Mouse (Mus musculus) midbrain, embryonic 13.5 days (tissue): Measurements from ENCODE around the gene Nanp. TPM values are rescaled to one million over a fixed set of nuclear protein-coding genes. Genes with fewer than 3 reads are reported as not detected.

Experiments
- ATAC-seq: fragments of 200-750 bp; cut with Nextera tagmentation; 2 replicates; pipeline ENCODE4 v1.8.0; 2017; ENCODE audit warnings: mild to moderate bottlenecking, moderate TSS enrichment, moderate library complexity
- H3K27ac ChIP-seq: fragments of 300-500 bp; sonication (generic); 2 replicates; pipeline ENCODE4 v1.5.1; 2015; ENCODE audit warnings: inconsistent platforms, mild to moderate bottlenecking, moderate library complexity
- H3K27me3 ChIP-seq: fragments of 300-500 bp; sonication (generic); 2 replicates; pipeline ENCODE4 v1.6.1; 2015; ENCODE audit warnings: mild to moderate bottlenecking, inconsistent platforms
- H3K36me3 ChIP-seq: fragments of 300-500 bp; sonication (generic); 2 replicates; pipeline ENCODE4 v1.6.1; 2015; ENCODE audit warnings: mild to moderate bottlenecking, inconsistent platforms
- H3K4me1 ChIP-seq: fragments of 300-500 bp; sonication (generic); replicated peaks from 2 replicates; pipeline ENCODE4 v1.6.1; 2015; ENCODE audit warnings: inconsistent platforms
- H3K4me2 ChIP-seq: fragments of 300-500 bp; sonication (generic); replicated peaks from 2 replicates; pipeline ENCODE4 v1.6.1; 2015; ENCODE audit warnings: moderate library complexity, mild to moderate bottlenecking, inconsistent platforms
- H3K4me3 ChIP-seq: fragments of 300-500 bp; sonication (generic); replicated peaks from 2 replicates; pipeline ENCODE4 v1.5.1; 2015; ENCODE audit warnings: mild to moderate bottlenecking, inconsistent platforms
- H3K9ac ChIP-seq: fragments of 300-500 bp; sonication (generic); replicated peaks from 2 replicates; pipeline ENCODE4 v1.6.1; 2015; ENCODE audit warnings: mild to moderate bottlenecking, inconsistent platforms
- H3K9me3 ChIP-seq: fragments of 300-500 bp; sonication (generic); 2 replicates; pipeline ENCODE4 v1.6.1; 2016; ENCODE audit warnings: mild to moderate bottlenecking, inconsistent platforms
- WGBS: fragments of 180-500 bp; shearing (Covaris S2); methylation state at CpG from one replicate; pipeline ENCODE4 v1.1.7; 2015; 5-methylcytosine and 5-hydroxymethylcytosine counted together
- polyA plus RNA-seq: library from polyadenylated mRNA; unstranded; fragments of >200 nt; fragmentation: Nextera tagmentation; extraction: Ambion mirVana; gene quantifications from 2 replicates; pipeline ENCODE4 v1.2.1, GENCODE M21; 2015

Nanp gene
- polyA plus RNA-seq = 32.8 and 36.5 TPM in 2 replicates

GRCm38 (mm10) chr2:151039232-151039695 is at the start of gene Nanp, which contains the start of gene Ninl:
Gene Nanp, minus strand, starts transcription at chr2:151039398.
Gene Ninl, minus strand, starts transcription at chr2:151039382.
- Histone ChIP-seq H3K27ac (peak within 1 kb of the TSS; percentile 63), H3K9ac (peak within 1 kb of the TSS; percentile 95), H3K36me3 (no peaks in the 10 kb centered on the region), H3K9me3 (no peaks in the 10 kb centered on the region; the same call in 1 of the 2 replicates), H3K27me3 (no peaks in the 10 kb centered on the region), H3K4me2 (peak within 1 kb of the TSS; percentile 67), H3K4me3 (peak within 1 kb of the TSS; percentile 87), H3K4me1 (peaks cover 21% of the 10 kb centered on the region)
- WGBS = under 1% methylated on average over 34 of the region's 34 CpGs
- peak; percentile 96 for ATAC-seq

DNA sequence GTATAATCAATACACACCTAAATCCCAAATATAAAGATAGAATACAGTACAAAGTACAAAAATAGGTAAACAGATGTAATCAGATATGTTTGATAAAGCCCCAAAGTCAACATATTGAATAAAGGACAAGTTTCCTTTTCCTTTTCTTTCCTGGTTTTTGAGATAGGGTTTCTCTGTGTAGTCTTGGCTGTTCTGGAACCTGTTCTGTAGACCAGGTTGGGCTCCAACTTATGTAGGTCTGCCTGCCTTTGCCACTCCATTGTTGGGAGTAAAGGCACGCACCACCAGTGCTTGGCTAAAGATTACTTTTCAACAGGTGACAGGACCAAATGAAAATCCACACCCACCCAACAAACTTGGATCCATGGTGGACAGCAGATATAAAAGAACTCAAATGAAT is 17.4 kb upstream of the Nanp start:
- Histone ChIP-seq H3K4me3 (no peak overlapping the region), H3K9me3 (0 out of 2 replicates have a peak, but pooled peaks cover 3% of the 10 kb centered on the region), H3K27me3 (no peaks in the 10 kb centered on the region), H3K27ac (no peak overlapping the region), H3K36me3 (no peaks in the 10 kb centered on the region), H3K4me1 (no peaks in the 10 kb centered on the region), H3K4me2 (no peak overlapping the region), H3K9ac (no peak overlapping the region)
- WGBS = 84% methylated on average over 1 of the region's 1 CpGs
- ATAC-seq = no peak

DNA sequence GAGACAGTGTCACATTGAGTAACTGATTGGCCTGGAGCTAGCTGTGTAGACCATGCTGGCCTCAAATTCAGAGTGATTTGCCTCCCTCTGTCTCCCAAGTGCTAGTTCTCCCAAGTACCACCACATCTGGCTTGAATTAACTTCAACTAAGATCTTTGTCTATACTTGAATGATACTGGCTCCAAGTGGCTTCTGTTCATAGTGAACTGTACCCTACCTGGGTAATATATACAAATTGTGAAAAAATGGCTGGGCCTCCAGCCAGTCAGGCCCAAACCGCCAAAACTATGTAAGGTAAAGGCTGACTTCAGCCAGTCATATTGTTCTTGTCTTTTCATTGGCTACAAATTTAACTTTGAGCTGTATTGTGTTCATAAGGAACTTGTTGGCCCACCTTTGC is 1.2 kb upstream of the Nanp start:
- 85% methylated on average over 1 of the region's 1 CpGs for WGBS
- H3K9me3 ChIP-seq = no peaks in the 10 kb centered on the region; the same call in 1 of the 2 replicates
- no peak overlapping the region for H3K27ac ChIP-seq
- no peaks in the 10 kb centered on the region for H3K27me3 ChIP-seq
- no peak overlapping the region for H3K4me3 ChIP-seq
- no peak overlapping the region for H3K4me2 ChIP-seq
- peaks cover 21% of the 10 kb centered on the region for H3K4me1 ChIP-seq
- no peak overlapping the region for H3K9ac ChIP-seq
- no peaks in the 10 kb centered on the region for H3K36me3 ChIP-seq
- ATAC-seq = no peak

DNA sequence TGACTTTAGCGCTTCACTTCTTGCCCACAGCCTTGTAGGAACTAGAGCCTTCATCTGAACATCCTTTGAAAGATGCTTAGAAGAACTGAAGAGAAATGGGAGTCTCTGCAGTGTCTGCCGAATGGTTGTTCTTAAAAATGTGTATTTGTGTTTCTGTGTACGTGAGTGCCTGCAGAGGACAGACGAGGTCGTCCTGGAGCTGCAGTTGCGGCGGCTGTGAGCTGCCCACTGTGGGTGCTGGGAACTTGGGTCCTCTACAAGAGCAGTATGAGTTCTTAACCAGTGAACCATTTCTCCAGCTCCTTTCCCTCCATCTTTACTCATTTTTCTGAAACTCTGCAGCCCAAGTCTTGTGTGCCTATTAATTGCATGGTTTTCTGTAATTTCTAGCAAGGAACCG is 528 bp upstream of the Nanp start:
- Histone ChIP-seq H3K36me3 (no peaks in the 10 kb centered on the region), H3K4me3 (peak overlapping the region; percentile 87), H3K4me1 (peaks cover 21% of the 10 kb centered on the region), H3K9ac (peak overlapping the region; percentile 95), H3K4me2 (peak overlapping the region; percentile 67), H3K27me3 (no peaks in the 10 kb centered on the region), H3K9me3 (no peaks in the 10 kb centered on the region; the same call in 1 of the 2 replicates), H3K27ac (peak overlapping the region; percentile 63)
- 50% methylated on average over 8 of the region's 8 CpGs for WGBS
- no peak; the same call in 1 of the 2 replicates for ATAC-seq

- Histone ChIP-seq H3K27me3 (no peaks in the 10 kb centered on the region), H3K4me1 (peaks cover 21% of the 10 kb centered on the region), H3K9ac (peak overlapping the region; percentile 95), H3K36me3 (no peaks in the 10 kb centered on the region), H3K4me3 (peak overlapping the region; percentile 87), H3K4me2 (peak overlapping the region; percentile 67), H3K9me3 (no peaks in the 10 kb centered on the region; the same call in 1 of the 2 replicates), H3K27ac (peak overlapping the region; percentile 51; the same call in 1 of the 2 replicates)
- ATAC-seq = no peak; the same call in 1 of the 2 replicates
- under 1% methylated on average over 25 of the region's 30 CpGs for WGBS
Measured at GRCm38 (mm10) chr2:151038811-151039222, 381 bp downstream of the Nanp start.

GRCm38 (mm10) chr2:151037876-151038552 is 1.2 kb downstream of the Nanp start:
- H3K9ac ChIP-seq = peak overlapping the region; percentile 95
- H3K27ac ChIP-seq = no peak overlapping the region
- ATAC-seq = no peak
- H3K4me2 ChIP-seq = peak overlapping the region; percentile 67
- WGBS = 66% methylated on average over 18 of the region's 18 CpGs
- no peaks in the 10 kb centered on the region; the same call in 1 of the 2 replicates for H3K9me3 ChIP-seq
- peaks cover 21% of the 10 kb centered on the region for H3K4me1 ChIP-seq
- no peaks in the 10 kb centered on the region for H3K27me3 ChIP-seq
- H3K36me3 ChIP-seq = no peaks in the 10 kb centered on the region
- peak overlapping the region; percentile 87 for H3K4me3 ChIP-seq

- Histone ChIP-seq H3K4me2 (peak overlapping the region; percentile 67; the same call in 1 of the 2 replicates), H3K9ac (no peak overlapping the region), H3K9me3 (no peaks in the 10 kb centered on the region; the same call in 1 of the 2 replicates), H3K27ac (no peak overlapping the region), H3K27me3 (no peaks in the 10 kb centered on the region), H3K36me3 (no peaks in the 10 kb centered on the region), H3K4me1 (peaks cover 21% of the 10 kb centered on the region), H3K4me3 (no peak overlapping the region)
- WGBS = 92% methylated on average over 1 of the region's 1 CpGs
- ATAC-seq = no peak
Measured at GRCm38 (mm10) chr2:151037292-151037691, 1.9 kb downstream of the Nanp start.

GRCm38 (mm10) chr2:151036721-151037120 is 2.5 kb downstream of the Nanp start:
- Histone ChIP-seq H3K36me3 (no peaks in the 10 kb centered on the region), H3K4me3 (no peak overlapping the region), H3K9me3 (no peaks in the 10 kb centered on the region; the same call in 1 of the 2 replicates), H3K4me1 (peaks cover 21% of the 10 kb centered on the region), H3K4me2 (no peak overlapping the region), H3K9ac (no peak overlapping the region), H3K27me3 (no peaks in the 10 kb centered on the region), H3K27ac (no peak overlapping the region)
- WGBS = 97% methylated on average over 2 of the region's 2 CpGs
- ATAC-seq = no peak

GRCm38 (mm10) chr2:151034435-151034834 is 4.8 kb downstream of the Nanp start:
- Histone ChIP-seq H3K27ac (no peak overlapping the region), H3K4me3 (no peak overlapping the region), H3K9ac (no peak overlapping the region), H3K36me3 (0 out of 2 replicates have a peak, but pooled peaks cover under 1% of the 10 kb centered on the region), H3K9me3 (no peaks in the 10 kb centered on the region), H3K4me2 (no peak overlapping the region), H3K27me3 (no peaks in the 10 kb centered on the region), H3K4me1 (peaks cover 14% of the 10 kb centered on the region)
- 96% methylated on average over 3 of the region's 3 CpGs for WGBS
- ATAC-seq = no peak

- ATAC-seq = no peak
- H3K36me3 ChIP-seq = 0 out of 2 replicates have a peak, but pooled peaks cover 3% of the 10 kb centered on the region
Measured at GRCm38 (mm10) chr2:151021158-151021557, 18.0 kb downstream of the Nanp start.

GRCm38 (mm10) chr2:151015316-151015715 is 23.9 kb downstream of the Nanp start:
- no peak overlapping the region for H3K4me3 ChIP-seq
- H3K27ac ChIP-seq = no peak overlapping the region
- H3K9ac ChIP-seq = no peak overlapping the region
- no peaks in the 10 kb centered on the region for H3K4me1 ChIP-seq
- WGBS = 94% methylated on average over 2 of the region's 2 CpGs
- no peak overlapping the region for H3K4me2 ChIP-seq
- H3K36me3 ChIP-seq = no peaks in the 10 kb centered on the region
- no peaks in the 10 kb centered on the region for H3K27me3 ChIP-seq
- no peaks in the 10 kb centered on the region for H3K9me3 ChIP-seq
- ATAC-seq = no peak

More at GRCm38 (mm10) chr2:151021158-151021557, 18.0 kb downstream of the Nanp start:
- no peaks in the 10 kb centered on the region for H3K27me3 ChIP-seq
- no peak overlapping the region for H3K4me2 ChIP-seq
- no peaks in the 10 kb centered on the region for H3K4me1 ChIP-seq
- 93% methylated on average over 10 of the region's 10 CpGs for WGBS
- H3K4me3 ChIP-seq = no peak overlapping the region
- no peaks in the 10 kb centered on the region for H3K9me3 ChIP-seq
- H3K9ac ChIP-seq = no peak overlapping the region
- no peak overlapping the region for H3K27ac ChIP-seq

GRCm38 (mm10) chr2:151011273-151011672 is 27.9 kb downstream of the Nanp start:
- Histone ChIP-seq H3K27ac (no peak overlapping the region), H3K4me2 (no peak overlapping the region), H3K4me3 (no peak overlapping the region), H3K4me1 (peaks cover 20% of the 10 kb centered on the region), H3K9me3 (no peaks in the 10 kb centered on the region), H3K9ac (no peak overlapping the region), H3K36me3 (no peaks in the 10 kb centered on the region), H3K27me3 (no peaks in the 10 kb centered on the region)
- 81% methylated on average over 1 of the region's 1 CpGs for WGBS
- ATAC-seq = no peak
